Mouse (Mus musculus): Measurements from ENCODE around the gene Abcd3.

DNA sequence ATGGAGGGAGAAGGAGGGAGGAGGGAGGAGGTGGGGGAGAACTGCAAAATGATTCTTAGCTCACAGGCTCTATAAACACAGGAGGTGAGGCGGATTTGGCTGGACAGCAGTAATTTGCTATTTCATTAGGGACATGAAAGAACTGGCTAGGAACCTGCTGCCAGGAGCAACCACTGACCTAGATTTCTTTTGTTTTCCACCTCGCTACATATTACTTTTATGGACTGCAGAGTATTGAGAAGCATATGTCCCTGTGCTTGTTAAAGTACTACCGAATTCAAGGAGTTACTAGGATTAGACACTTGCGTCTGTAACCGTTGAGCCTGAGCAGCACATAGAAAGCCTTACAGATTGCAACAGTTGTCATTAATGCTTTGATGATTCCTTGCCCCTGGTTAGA is 7.5 kb upstream of the Abcd3 start:
- TF ChIP-seq MAFK (IDR thresholded peaks at IDR 0.05; ENCODE audit: insufficient read depth, low read depth, low read length), result no peak
- no peak for TF ChIP-seq HCFC1 (IDR thresholded peaks at IDR 0.05; ENCODE audit: borderline replicate concordance, insufficient read depth, low read length)
- no peak for TF ChIP-seq CHD2 (IDR thresholded peaks at IDR 0.05; ENCODE audit: low read depth, low read length)

Data from ES-E14 (cell line).